Mouse (Mus musculus) adrenal gland, adult 2 months (tissue): ENCODE data around the gene Plekha7. TPM values are rescaled to one million over a fixed set of nuclear protein-coding genes. Genes with fewer than 3 reads are reported as not detected.

ENCODE experiments used
- DNase-seq: peaks from one replicate; pipeline ENCODE4 v3.0.0; 2021
- long read RNA-seq: library from polyadenylated mRNA; stranded (forward); transcript quantifications from one replicate; pipeline ENCODE4 v2.0.0, GENCODE M21; 2021
- polyA plus RNA-seq: library from polyadenylated mRNA; depleted of rRNA; stranded (reverse); fragments of >200 nt; gene quantifications from 2 replicates; pipeline ENCODE4 v1.2.3, GENCODE M21; 2012; rRNA removed
- total RNA-seq, 2 experiments: library from RNA; stranded (reverse); gene quantifications; 2 replicates each; pipeline ENCODE4 v1.2.3; 2021

The Plekha7 gene
- total RNA-seq (10 to 100 TPM; 10.2 to 22.1 TPM), polyA plus RNA-seq (16.7 and 20.7 TPM in 2 replicates)
- long read RNA-seq, full-length matches to known transcripts: 1 of 10 reads
- long read RNA-seq, partial matches to known transcripts: 6 of 10 reads
- long read RNA-seq, other reads (novel, unspliced or antisense): 3 of 10 reads

- DNase-seq: peak; percentile 78
Observed at GRCm38 (mm10) chr7:116307871-116308631, at the start of gene Plekha7. Gene Plekha7, minus strand, starts transcription at chr7:116308376.

DNA sequence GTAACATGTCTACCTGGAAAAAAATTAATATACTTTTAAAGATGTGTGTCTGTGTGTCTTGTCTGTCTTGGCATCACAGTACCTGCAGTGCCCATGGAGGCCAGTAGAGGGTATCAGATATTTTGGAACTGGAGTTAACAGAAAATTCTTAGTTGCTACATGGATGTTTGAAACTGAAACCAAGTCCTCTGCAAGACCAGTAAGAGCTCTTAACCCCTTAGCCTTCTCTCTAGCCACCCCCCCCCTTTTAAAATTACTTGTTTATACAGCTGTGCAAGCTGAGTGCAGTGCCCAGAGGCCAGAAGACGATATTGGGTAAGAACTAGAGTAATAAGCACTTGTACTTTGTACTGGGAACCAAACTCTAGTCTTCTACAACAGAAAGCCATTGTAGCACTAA is 28.1 kb upstream of the Plekha7 start:
- DNase-seq: peak; percentile 76

DNA sequence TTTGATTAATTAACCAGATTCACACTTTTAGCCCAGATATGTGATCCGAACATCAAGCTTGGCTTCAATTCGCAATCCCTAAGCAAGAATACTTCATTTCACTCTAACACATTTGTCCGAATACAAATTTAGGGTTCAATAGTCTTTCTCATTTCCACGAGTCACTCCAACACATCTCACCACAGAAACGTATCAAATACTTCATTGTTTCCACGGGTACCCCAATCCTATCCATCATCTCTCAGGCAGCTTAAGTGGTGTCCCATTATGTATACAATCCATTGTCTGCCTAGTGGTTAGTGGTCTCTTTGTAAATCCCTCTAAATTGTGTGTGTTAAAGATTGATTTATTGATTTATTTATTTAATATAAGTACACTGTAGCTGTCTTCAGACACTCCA is 27.0 kb upstream of the Plekha7 start:
- no peak for DNase-seq

DNA sequence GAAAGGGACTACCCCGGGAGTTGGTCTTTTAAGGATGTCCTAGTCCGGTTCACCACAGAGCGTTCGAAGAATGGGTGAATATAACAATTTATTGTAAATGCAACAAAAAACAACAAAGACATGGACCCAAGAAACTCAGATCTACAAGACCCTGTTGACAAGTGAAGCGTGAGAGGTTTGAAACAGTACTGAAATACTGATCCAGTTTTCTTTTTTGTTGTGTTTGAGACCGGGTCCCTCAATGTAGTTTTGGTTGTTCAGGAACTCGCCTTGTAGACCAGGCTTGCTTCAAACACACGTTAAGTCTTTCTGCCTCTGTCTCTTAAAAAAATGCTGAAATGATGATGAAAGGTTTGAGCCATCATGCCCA is 26.5 kb upstream of the Plekha7 start:
- DNase-seq: no peak

DNA sequence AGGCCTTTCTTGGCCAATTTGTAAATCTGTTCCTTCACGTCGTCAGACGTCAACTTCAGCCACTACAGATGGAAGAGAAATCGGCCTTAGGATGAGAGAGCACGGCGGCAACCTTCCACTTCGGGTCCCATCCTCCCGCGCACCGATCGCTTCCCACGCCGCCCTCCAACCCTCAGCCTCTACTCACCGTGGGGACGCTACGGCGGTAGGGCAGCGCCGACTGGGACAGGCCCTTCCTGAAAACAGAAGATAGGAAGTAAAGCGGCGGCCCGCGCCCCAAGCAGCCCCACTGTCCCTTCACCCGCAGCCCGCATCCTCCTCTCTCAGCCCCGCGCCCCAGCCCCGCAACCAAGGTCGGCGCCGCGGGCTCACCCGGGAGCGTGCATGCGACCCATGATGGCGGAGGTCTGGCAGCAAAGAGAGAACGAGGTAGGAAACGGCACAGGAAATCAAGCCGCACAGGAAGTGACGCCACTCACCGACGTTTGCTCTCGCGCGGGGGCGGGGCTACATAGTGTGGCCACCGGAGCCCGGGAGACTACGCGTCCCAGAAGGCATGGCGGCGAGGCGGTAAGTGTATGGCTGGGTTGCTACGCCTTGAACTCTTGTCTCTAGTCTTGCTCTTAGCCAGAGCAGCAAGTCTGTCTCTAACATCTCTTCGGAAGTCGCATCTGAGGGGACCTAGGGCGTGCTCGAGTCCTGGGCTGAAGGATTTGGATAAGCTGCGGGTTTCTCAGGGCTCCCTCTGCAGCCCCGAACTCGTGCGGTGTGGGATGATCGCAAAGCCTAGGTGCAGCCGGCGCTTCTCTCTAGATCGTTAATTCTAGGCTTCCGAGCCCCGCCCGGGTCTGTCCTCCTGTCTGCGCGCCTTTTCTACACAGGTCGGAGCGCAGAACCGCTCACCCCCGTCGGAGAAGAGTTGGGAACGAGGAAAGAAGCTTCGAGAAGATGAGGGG is 25.8 kb upstream of the Plekha7 start, which contains the start of gene Rps13:
Gene Rps13, minus strand, starts transcription at position 483 of the 956 bp plus-strand sequence.
- peak; percentile 97 for DNase-seq

GRCm38 (mm10) chr7:116331246-116331645 is 23.1 kb upstream of the Plekha7 start:
- DNase-seq: no peak

DNA sequence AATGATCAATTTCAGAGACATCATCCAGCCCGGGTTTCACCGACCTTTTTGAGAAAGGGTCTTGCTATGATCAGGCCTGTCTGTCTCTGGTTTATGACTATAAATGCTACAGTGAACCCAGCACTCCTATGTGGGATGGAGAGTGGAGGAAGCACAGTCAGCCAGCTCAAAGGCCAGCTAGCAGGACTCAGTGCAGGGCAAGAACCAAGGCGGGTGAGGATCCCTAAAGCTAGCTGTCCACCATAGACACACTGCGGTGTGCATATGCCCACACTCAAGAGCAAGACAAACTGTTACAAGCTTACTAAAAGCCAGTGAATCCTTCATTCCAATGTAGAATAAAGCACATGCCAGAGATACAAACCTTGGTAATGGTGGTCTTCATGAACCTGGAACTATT is 21.7 kb upstream of the Plekha7 start:
- no peak for DNase-seq

- no peak for DNase-seq
Observed at GRCm38 (mm10) chr7:116328777-116329176, 20.6 kb upstream of the Plekha7 start.

GRCm38 (mm10) chr7:116327901-116328300 is 19.7 kb upstream of the Plekha7 start:
- no peak for DNase-seq

- peak; percentile 72 for DNase-seq
Observed at GRCm38 (mm10) chr7:116323331-116323964, 15.3 kb upstream of the Plekha7 start.

GRCm38 (mm10) chr7:116309456-116309855 is 1.3 kb upstream of the Plekha7 start:
- DNase-seq: peak; percentile 34

DNA sequence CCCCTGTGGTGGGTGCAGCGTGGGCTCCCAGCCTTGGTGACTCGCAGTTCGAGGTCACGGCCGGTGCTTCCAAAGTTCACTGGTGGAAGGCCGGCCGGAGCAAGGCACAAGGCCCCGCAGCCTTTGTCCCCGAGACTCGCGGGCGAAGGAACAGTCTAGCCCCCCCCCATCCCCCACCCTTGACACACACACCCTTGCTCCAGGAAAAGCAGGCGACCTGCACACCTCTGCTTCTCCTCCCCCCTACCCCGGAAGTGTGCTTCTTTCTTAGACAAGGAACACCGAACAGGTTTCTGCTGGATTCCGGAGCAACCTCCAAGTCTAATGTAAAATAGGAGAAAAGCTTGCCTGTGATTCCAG is 436 bp upstream of the Plekha7 start:
- no peak for DNase-seq

GRCm38 (mm10) chr7:116307099-116307870 is 891 bp downstream of the Plekha7 start:
- peak; percentile 88 for DNase-seq

DNA sequence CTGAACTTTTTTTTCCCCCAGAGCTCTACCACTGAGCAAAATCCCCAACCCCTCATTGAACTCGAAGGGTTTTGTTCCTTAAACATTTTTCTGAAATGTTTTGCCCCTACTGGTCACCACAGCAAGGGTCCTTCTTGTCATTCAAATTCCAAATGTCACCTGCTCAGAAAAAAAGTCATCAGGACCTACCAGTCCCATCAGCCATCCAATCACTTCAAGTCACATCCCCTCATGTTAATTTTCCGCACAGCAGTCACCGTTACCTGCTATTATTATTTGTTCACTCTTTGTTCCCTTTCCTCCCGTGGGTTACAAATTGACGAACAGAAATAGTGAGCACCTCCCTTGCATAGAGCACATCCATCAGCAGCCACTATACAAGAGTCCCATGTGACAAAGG is 1.6 kb downstream of the Plekha7 start:
- DNase-seq: no peak

DNA sequence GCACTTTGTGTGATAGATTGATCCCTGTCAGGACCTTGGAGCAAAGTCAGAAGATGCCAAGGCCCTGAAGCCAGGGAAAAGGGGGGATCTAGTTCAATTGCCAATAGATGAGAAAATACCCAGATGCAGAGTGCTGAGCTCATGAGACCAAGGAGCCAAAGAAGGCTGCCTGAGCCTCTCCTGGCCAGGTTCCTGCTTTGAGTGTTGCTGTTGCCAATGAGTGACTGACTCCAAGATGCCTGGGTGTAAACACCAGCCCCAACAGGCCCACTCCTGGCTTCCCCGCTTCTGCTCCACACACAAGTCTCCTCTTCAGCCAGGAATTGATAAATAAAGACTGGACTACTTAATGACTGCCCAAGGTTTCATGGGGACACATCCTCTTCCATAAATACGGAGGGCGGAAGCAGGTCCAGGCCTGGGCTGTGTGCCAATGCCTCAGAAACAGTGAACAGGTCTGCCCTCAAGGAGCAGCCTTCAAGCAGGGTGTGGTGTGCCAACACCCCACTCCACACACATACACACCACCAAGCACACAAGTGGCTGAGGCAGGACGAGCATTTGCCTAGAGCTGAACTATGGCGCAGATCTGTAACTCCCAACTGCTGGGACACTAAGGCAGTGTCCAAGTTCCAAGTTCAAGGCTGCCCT is 6.4 kb downstream of the Plekha7 start:
- no peak for DNase-seq

DNA sequence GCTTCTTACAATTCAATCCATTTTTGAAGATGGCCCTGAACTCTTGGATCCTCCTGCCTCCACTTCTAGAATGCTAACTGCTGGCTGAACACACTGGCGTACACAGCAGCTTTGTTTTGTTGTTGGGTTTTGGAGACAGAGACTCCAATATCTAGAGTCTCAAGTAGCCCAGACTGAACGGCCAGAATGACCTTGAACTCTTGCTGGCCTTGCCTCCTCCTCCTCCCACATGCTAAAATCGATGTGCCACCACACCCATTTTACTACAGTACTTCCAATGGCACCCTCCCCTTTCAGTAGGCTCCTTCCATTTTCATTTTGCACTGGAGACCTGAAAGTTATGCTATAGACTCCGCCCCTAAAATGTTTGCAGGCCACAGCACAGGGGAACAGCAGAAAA is 7.0 kb downstream of the Plekha7 start:
- DNase-seq: no peak

GRCm38 (mm10) chr7:116298851-116299250 is 9.3 kb downstream of the Plekha7 start:
- DNase-seq: no peak

DNA sequence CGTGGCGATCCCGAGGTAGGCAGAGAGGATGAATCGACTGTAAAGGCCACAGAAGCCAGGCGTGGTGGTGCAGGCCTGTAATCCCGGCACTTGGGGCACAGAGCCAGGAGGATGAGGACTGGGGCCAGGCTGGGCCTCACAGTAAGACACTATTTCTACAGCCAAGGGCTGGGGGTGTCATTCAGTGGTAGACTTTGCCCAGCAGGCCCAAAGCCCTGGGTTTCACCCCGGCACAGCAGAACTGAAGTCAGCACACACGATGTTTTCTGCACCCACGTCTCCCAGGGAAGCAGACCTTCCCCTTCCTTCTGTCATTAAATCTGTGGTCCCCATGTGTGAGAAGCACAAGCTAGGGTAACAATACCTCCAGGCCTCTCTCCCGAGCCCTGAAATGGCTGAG is 9.8 kb downstream of the Plekha7 start:
- no peak for DNase-seq

DNA sequence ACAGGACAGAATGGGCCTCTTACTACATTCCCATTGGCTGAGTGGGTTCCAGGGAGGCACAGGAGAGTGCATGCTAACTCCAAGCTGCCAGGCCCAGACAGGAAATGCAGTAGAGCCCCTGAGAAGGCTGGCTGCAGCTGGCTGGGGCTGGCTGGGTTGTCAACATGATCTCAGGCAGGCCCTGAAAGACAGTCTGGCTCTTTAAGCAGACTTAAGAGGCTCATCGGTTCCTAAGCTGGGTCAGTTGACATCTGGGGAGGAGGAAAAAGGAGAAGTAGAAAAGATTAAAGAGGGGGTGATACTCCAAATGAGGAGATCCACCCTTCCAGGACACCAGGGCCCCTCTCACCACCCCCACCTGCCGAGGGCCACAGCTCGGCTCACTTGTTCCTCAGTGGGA is 13.2 kb downstream of the Plekha7 start:
- DNase-seq: no peak

DNA sequence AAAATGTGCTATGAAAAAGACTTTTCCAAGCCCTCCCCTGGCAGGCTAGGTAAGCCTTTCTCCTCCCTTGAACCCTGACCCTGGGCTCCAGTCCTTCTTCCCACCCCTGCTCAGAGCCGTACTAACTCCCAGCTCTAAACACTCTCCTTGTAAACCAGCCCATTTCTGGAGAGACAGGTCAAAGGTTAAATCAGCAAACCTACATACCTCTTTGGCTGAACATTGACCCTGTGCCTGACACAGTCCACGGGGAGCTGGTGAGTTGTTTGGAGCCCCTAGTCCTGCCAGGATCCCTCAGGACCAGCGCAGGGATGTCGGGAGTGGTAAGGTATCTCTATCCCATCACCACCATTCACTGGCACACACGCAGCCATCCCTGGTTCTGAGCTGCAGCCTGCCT is 15.8 kb downstream of the Plekha7 start:
- no peak for DNase-seq

- no peak for DNase-seq
Observed at GRCm38 (mm10) chr7:116290559-116290958, 17.6 kb downstream of the Plekha7 start.
